Mouse (Mus musculus) left cerebral cortex, postnatal 4 days (tissue): ENCODE data around the gene 1600002K03Rik. TPM values are rescaled to one million over a fixed set of nuclear protein-coding genes. Genes with fewer than 3 reads are reported as not detected.
"Not testable (repeated sequence)": the region's sequence is repeated elsewhere in the genome, so short reads cannot be mapped to it uniquely, and the experiment has no call there.

ENCODE experiments used
- DNase-seq: peaks from one replicate; pipeline ENCODE4 v3.0.0-alpha.2; 2022
- intact Hi-C: fragments of 180-260 bp; cut with DNase I; formaldehyde crosslinking; loops from one replicate; pipeline ENCODE4 v1.15.1; 2025
- total RNA-seq, 2 experiments: library from RNA; stranded (reverse); gene quantifications; 2 replicates each; pipeline ENCODE4 v1.2.3; 2021

The 1600002K03Rik gene
- total RNA-seq, 2 experiments from 2014 or later: 6.0 to 6.1 TPM

GRCm38 (mm10) chr10:80208841-80209371, 36.2 kb downstream of the 1600002K03Rik start:
- intact Hi-C loops: no loop called here
- no peak for DNase-seq

- intact Hi-C loops: not testable (repeated sequence)
Measured at GRCm38 (mm10) chr10:80211547-80212103, 38.9 kb downstream of the 1600002K03Rik start.

GRCm38 (mm10) chr10:80215048-80215772, 42.5 kb downstream of the 1600002K03Rik start:
- intact Hi-C loops: no loop called here
- DNase-seq: no peak

More at GRCm38 (mm10) chr10:80211547-80212103, 38.9 kb downstream of the 1600002K03Rik start:
- not testable (repeated sequence) for DNase-seq

GRCm38 (mm10) chr10:80220676-80221075, 47.9 kb downstream of the 1600002K03Rik start:
- no peak for DNase-seq
- intact Hi-C loops: no loop called here

- DNase-seq, intact Hi-C loops: not testable (repeated sequence)
Measured at GRCm38 (mm10) chr10:80223137-80223536, 50.4 kb downstream of the 1600002K03Rik start.

Other genes with a start within 250 kb of the 1600002K03Rik start
- gene Arid3a, start 245.9 kb upstream of the 1600002K03Rik start, total RNA-seq: 1 to 10 TPM; 6.3 to 9.5 TPM
- gene Wdr18, start 212.8 kb upstream of the 1600002K03Rik start, total RNA-seq: 10 to 100 TPM; 51.7 to 55.8 TPM
- under 1 TPM; 0.12 to 0.30 TPM for gene Grin3b, start 202.2 kb upstream of the 1600002K03Rik start, total RNA-seq
- gene Tmem259, start 188.6 kb upstream of the 1600002K03Rik start, total RNA-seq: 100 to 1,000 TPM; 117 to 127 TPM
- 10 to 100 TPM; 12.4 to 17.2 TPM for gene Cnn2, start 184.4 kb upstream of the 1600002K03Rik start, total RNA-seq
- gene Abca7, start 176.4 kb upstream of the 1600002K03Rik start, total RNA-seq: 1 to 10 TPM; 7.2 to 8.1 TPM
- 1 to 10 TPM; 1.6 to 1.7 TPM for gene Arhgap45, start 156.3 kb upstream of the 1600002K03Rik start, total RNA-seq
- gene Polr2e, start 133.1 kb upstream of the 1600002K03Rik start, total RNA-seq: 10 to 100 TPM; 63.9 to 74.2 TPM
- gene Gpx4, start 125.8 kb upstream of the 1600002K03Rik start, total RNA-seq: 100 to 1,000 TPM; 311 to 347 TPM
- gene Sbno2, start 67.4 kb upstream of the 1600002K03Rik start, total RNA-seq: 10 to 100 TPM; 28.8 to 30.8 TPM
- 100 to 1,000 TPM; 100 to 111 TPM for gene Stk11, start 57.1 kb upstream of the 1600002K03Rik start, total RNA-seq
- gene Atp5d, start 34.3 kb upstream of the 1600002K03Rik start, total RNA-seq: 100 to 1,000 TPM; 247 to 270 TPM
- 100 to 1,000 TPM; 299 to 316 TPM for gene Cbarp, start 32.1 kb upstream of the 1600002K03Rik start, total RNA-seq
- 100 to 1,000 TPM; 158 to 163 TPM for gene Midn, start 24.7 kb upstream of the 1600002K03Rik start, total RNA-seq
- 100 to 1,000 TPM; 211 to 228 TPM for gene Cirbp, start 7.0 kb upstream of the 1600002K03Rik start, total RNA-seq
- gene Efna2, start 6.5 kb downstream of the 1600002K03Rik start, total RNA-seq: 10 to 100 TPM; 25.5 to 28.6 TPM
- 10 to 100 TPM; 53.9 to 55.2 TPM for gene Mum1, start 53.5 kb downstream of the 1600002K03Rik start, total RNA-seq
- gene Ndufs7, start 76.2 kb downstream of the 1600002K03Rik start, total RNA-seq: 100 to 1,000 TPM; 124 to 125 TPM
- gene Gamt, start 88.1 kb downstream of the 1600002K03Rik start, total RNA-seq: 10 to 100 TPM; 21.9 to 23.0 TPM
- 100 to 1,000 TPM; 136 to 145 TPM for gene Dazap1, start 88.5 kb downstream of the 1600002K03Rik start, total RNA-seq
- 100 to 1,000 TPM; 873 to 899 TPM for gene Rps15, start 119.5 kb downstream of the 1600002K03Rik start, total RNA-seq
- 100 to 1,000 TPM; 398 to 400 TPM for gene Apc2, start 123.0 kb downstream of the 1600002K03Rik start, total RNA-seq
- gene 2310011J03Rik, start 147.6 kb downstream of the 1600002K03Rik start, total RNA-seq: 10 to 100 TPM; 13.6 to 14.2 TPM
- 10 to 100 TPM in 1 of 2 experiments, 1 to 10 TPM in 1; 8.1 to 10.5 TPM for gene Pcsk4, start 156.6 kb downstream of the 1600002K03Rik start, total RNA-seq
- gene Reep6, start 157.0 kb downstream of the 1600002K03Rik start, total RNA-seq: 10 to 100 TPM; 13.3 to 14.8 TPM
- under 1 TPM; 0.56 to 0.72 TPM for gene Adamtsl5, start 175.5 kb downstream of the 1600002K03Rik start, total RNA-seq
- gene Plk5, start 183.5 kb downstream of the 1600002K03Rik start, total RNA-seq: 1 to 10 TPM; 4.2 to 6.1 TPM
- gene Mex3d, start 214.7 kb downstream of the 1600002K03Rik start, total RNA-seq: 10 to 100 TPM; 75.5 to 80.1 TPM
- gene Mbd3, start 226.6 kb downstream of the 1600002K03Rik start, total RNA-seq: 100 to 1,000 TPM; 138 to 147 TPM
- 100 to 1,000 TPM; 282 to 286 TPM for gene Uqcr11, start 233.9 kb downstream of the 1600002K03Rik start, total RNA-seq